Mouse (Mus musculus): ENCODE measurements around the gene Aldh5a1. TPM values are rescaled to one million over a fixed set of nuclear protein-coding genes. Genes with fewer than 3 reads are reported as not detected.

The Aldh5a1 gene
- polyA plus RNA-seq, 1 experiment from 2014 or later = 7.1 TPM

GRCm38 (mm10) chr13:24882411-24882810 is 55.0 kb downstream of the Aldh5a1 start:
- no peaks in the 10 kb centered on the region for H3K27me3 ChIP-seq (ENCODE audit: low read depth, poor library complexity, severe bottlenecking)
- WGBS = 94% methylated on average over 6 of the region's 6 CpGs
- H3K4me3 ChIP-seq = no peak overlapping the region
- no peaks in the 10 kb centered on the region for H3K9me3 ChIP-seq (replicated peaks)
- H3K36me3 ChIP-seq = no peaks in the 10 kb centered on the region
- DNase-seq (ENCODE audit: low spot score) = no peak
- H3K4me1 ChIP-seq = no peaks in the 10 kb centered on the region
- H3K27ac ChIP-seq (replicated peaks) = no peak overlapping the region

GRCm38 (mm10) chr13:24880704-24881103 is 56.8 kb downstream of the Aldh5a1 start:
- no peak for DNase-seq (ENCODE audit: low spot score)
- H3K4me3 ChIP-seq = no peak overlapping the region
- H3K4me1 ChIP-seq = no peaks in the 10 kb centered on the region
- H3K27ac ChIP-seq (replicated peaks) = no peak overlapping the region
- H3K9me3 ChIP-seq (replicated peaks) = no peaks in the 10 kb centered on the region
- H3K36me3 ChIP-seq = no peaks in the 10 kb centered on the region
- H3K27me3 ChIP-seq (ENCODE audit: low read depth, poor library complexity, severe bottlenecking) = no peaks in the 10 kb centered on the region
- WGBS = 92% methylated on average over 5 of the region's 5 CpGs

- Histone ChIP-seq H3K27me3 (ENCODE audit: low read depth, poor library complexity, severe bottlenecking) (no peaks in the 10 kb centered on the region), H3K4me3 (no peak overlapping the region), H3K36me3 (no peaks in the 10 kb centered on the region), H3K27ac (replicated peaks) (no peak overlapping the region), H3K9me3 (replicated peaks) (no peaks in the 10 kb centered on the region), H3K4me1 (no peaks in the 10 kb centered on the region)
- WGBS = 85% methylated on average over 6 of the region's 6 CpGs
- no peak for DNase-seq (ENCODE audit: low spot score)
Measured at GRCm38 (mm10) chr13:24880208-24880607, 57.3 kb downstream of the Aldh5a1 start.

- Histone ChIP-seq H3K4me3 (no peak overlapping the region), H3K36me3 (no peaks in the 10 kb centered on the region), H3K4me1 (no peaks in the 10 kb centered on the region), H3K27me3 (ENCODE audit: low read depth, poor library complexity, severe bottlenecking) (no peaks in the 10 kb centered on the region), H3K9me3 (replicated peaks) (no peaks in the 10 kb centered on the region), H3K27ac (replicated peaks) (no peak overlapping the region)
- no peak for DNase-seq (ENCODE audit: low spot score)
- 91% methylated on average over 15 of the region's 15 CpGs for WGBS
Measured at GRCm38 (mm10) chr13:24879359-24880040, 58.0 kb downstream of the Aldh5a1 start.

- Histone ChIP-seq H3K4me3 (no peak overlapping the region), H3K27ac (replicated peaks) (no peak overlapping the region), H3K9me3 (replicated peaks) (no peaks in the 10 kb centered on the region), H3K27me3 (ENCODE audit: low read depth, poor library complexity, severe bottlenecking) (no peaks in the 10 kb centered on the region), H3K4me1 (peaks cover 10% of the 10 kb centered on the region; the same call in 1 of the 2 replicates), H3K36me3 (no peaks in the 10 kb centered on the region)
- WGBS = 94% methylated on average over 7 of the region's 7 CpGs
- no peak for DNase-seq (ENCODE audit: low spot score)
Measured at GRCm38 (mm10) chr13:24868233-24868632, 69.2 kb downstream of the Aldh5a1 start.

- Histone ChIP-seq H3K9me3 (replicated peaks) (no peaks in the 10 kb centered on the region), H3K4me3 (no peak overlapping the region), H3K27me3 (ENCODE audit: low read depth, poor library complexity, severe bottlenecking) (no peaks in the 10 kb centered on the region), H3K4me1 (peaks cover 10% of the 10 kb centered on the region; the same call in 1 of the 2 replicates), H3K36me3 (no peaks in the 10 kb centered on the region), H3K27ac (replicated peaks) (no peak overlapping the region)
- DNase-seq (ENCODE audit: low spot score) = no peak
- 95% methylated on average over 10 of the region's 10 CpGs for WGBS
Measured at GRCm38 (mm10) chr13:24867789-24868188, 69.7 kb downstream of the Aldh5a1 start.

- 80% methylated on average over 9 of the region's 9 CpGs for WGBS
- peaks cover 10% of the 10 kb centered on the region; the same call in 1 of the 2 replicates for H3K4me1 ChIP-seq
Measured at GRCm38 (mm10) chr13:24866430-24867402, 70.7 kb downstream of the Aldh5a1 start.

GRCm38 (mm10) chr13:24862520-24862919 is 74.9 kb downstream of the Aldh5a1 start:
- H3K27ac ChIP-seq (replicated peaks) = no peak overlapping the region
- WGBS = 59% methylated on average over 7 of the region's 7 CpGs
- no peaks in the 10 kb centered on the region for H3K27me3 ChIP-seq (ENCODE audit: low read depth, poor library complexity, severe bottlenecking)
- DNase-seq (ENCODE audit: low spot score) = peak; percentile 30
- H3K4me1 ChIP-seq = peaks cover 10% of the 10 kb centered on the region; the same call in 1 of the 2 replicates
- H3K36me3 ChIP-seq = no peaks in the 10 kb centered on the region
- no peaks in the 10 kb centered on the region for H3K9me3 ChIP-seq (replicated peaks)
- H3K4me3 ChIP-seq = no peak overlapping the region

More at GRCm38 (mm10) chr13:24866430-24867402, 70.7 kb downstream of the Aldh5a1 start:
- Histone ChIP-seq H3K27me3 (ENCODE audit: low read depth, poor library complexity, severe bottlenecking) (no peaks in the 10 kb centered on the region), H3K4me3 (no peak overlapping the region), H3K27ac (replicated peaks) (no peak overlapping the region), H3K36me3 (no peaks in the 10 kb centered on the region), H3K9me3 (replicated peaks) (no peaks in the 10 kb centered on the region)
- DNase-seq (ENCODE audit: low spot score) = no peak

- Histone ChIP-seq H3K4me1 (peaks cover 8% of the 10 kb centered on the region; the same call in 1 of the 2 replicates), H3K27ac (replicated peaks) (no peak overlapping the region), H3K9me3 (replicated peaks) (no peaks in the 10 kb centered on the region), H3K27me3 (ENCODE audit: low read depth, poor library complexity, severe bottlenecking) (no peaks in the 10 kb centered on the region), H3K4me3 (no peak overlapping the region), H3K36me3 (no peaks in the 10 kb centered on the region)
- 93% methylated on average over 7 of the region's 7 CpGs for WGBS
- DNase-seq (ENCODE audit: low spot score) = no peak
Measured at GRCm38 (mm10) chr13:24862021-24862420, 75.4 kb downstream of the Aldh5a1 start.

GRCm38 (mm10) chr13:24861084-24861483 is 76.4 kb downstream of the Aldh5a1 start:
- no peak overlapping the region for H3K4me3 ChIP-seq
- no peak for DNase-seq (ENCODE audit: low spot score)
- 79% methylated on average over 12 of the region's 12 CpGs for WGBS

GRCm38 (mm10) chr13:24859115-24859514 is 78.3 kb downstream of the Aldh5a1 start:
- Histone ChIP-seq H3K36me3 (no peaks in the 10 kb centered on the region), H3K27ac (replicated peaks) (no peak overlapping the region), H3K4me1 (no peaks in the 10 kb centered on the region), H3K4me3 (no peak overlapping the region), H3K9me3 (replicated peaks) (no peaks in the 10 kb centered on the region), H3K27me3 (ENCODE audit: low read depth, poor library complexity, severe bottlenecking) (no peaks in the 10 kb centered on the region)
- DNase-seq (ENCODE audit: low spot score) = no peak

More at GRCm38 (mm10) chr13:24861084-24861483, 76.4 kb downstream of the Aldh5a1 start:
- Histone ChIP-seq H3K9me3 (replicated peaks) (no peaks in the 10 kb centered on the region), H3K27ac (replicated peaks) (no peak overlapping the region), H3K4me1 (no peaks in the 10 kb centered on the region), H3K36me3 (no peaks in the 10 kb centered on the region), H3K27me3 (ENCODE audit: low read depth, poor library complexity, severe bottlenecking) (no peaks in the 10 kb centered on the region)
